Mouse (Mus musculus) olfactory bulb, adult 2 months (tissue): ENCODE measurements at regions not wholly inside any gene's neighbourhood (a gene's known extent, or its start where the extent isn't known, plus 50 kb on each side); places are given as distances from the start of the nearest gene placed in this dataset.

Experiments used
- CTCF ChIP-seq: fragments of 200-500 bp; IDR thresholded peaks from 2 replicates; pipeline ENCODE4 v1.5.1; 2012; ENCODE audit warnings: low read depth, mild to moderate bottlenecking, low read length, moderate library complexity; ENCODE audit not compliant: insufficient read depth
- POLR2A ChIP-seq: fragments of 200-500 bp; IDR thresholded peaks from 2 replicates; pipeline ENCODE4 v1.6.1; 2012; ENCODE audit warnings: mild to moderate bottlenecking, low read depth, low read length, moderate library complexity; ENCODE audit not compliant: insufficient read depth

DNA sequence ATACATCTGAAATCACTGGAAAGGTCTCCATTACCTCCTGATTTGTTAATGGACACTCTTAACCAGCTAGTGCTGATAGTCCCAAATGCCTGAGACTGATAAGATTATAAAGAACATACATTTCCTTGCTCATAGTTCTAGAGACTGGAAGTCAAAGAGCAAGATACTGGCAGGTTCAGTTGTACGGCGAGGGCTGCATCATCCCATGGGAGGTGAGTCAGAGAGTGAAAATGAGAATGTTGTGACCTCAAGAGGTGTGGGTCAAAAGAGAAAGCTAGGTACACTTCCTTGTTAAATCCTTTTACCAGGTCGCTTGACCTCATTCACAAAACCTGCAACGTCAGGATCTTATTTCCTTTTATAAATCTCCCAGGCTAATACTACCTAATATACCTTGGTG lies 72.7 kb upstream of the Klf12 start:
- TF ChIP-seq CTCF (no peak), POLR2A (no peak)
